8 mouse cellular contexts compared by ENCODE assay signal in genomic region chr10:80960551-80961508, GRCm38 (mm10). TPM values are rescaled to one million over a fixed set of nuclear protein-coding genes. Genes with fewer than 3 reads are reported as not detected.
A peak's percentile ranks its signal among the peaks of the same experiment; 100 is the strongest.
DNase-seq lines count a peak whose midpoint lies in the region; ATAC-seq and TF ChIP-seq lines count a peak whose summit lies in the region.

No protein-coding gene starts in this region.

- no peaks in the 10 kb centered on the region for H3K36me3 ChIP-seq in midbrain, embryonic 10.5 days
- H3K36me3 ChIP-seq in midbrain, embryonic 16.5 days (ENCODE audit: control insufficient read depth, insufficient read depth, low read length), result no peaks in the 10 kb centered on the region
- H3K36me3 ChIP-seq in heart, embryonic 12.5 days, result no peaks in the 10 kb centered on the region
- no peaks in the 10 kb centered on the region for H3K36me3 ChIP-seq in limb, embryonic 10.5 days
- H3K36me3 ChIP-seq in midbrain, postnatal 0 days (ENCODE audit: insufficient read depth, low read length), result no peaks in the 10 kb centered on the region

- H3K4me3 ChIP-seq in midbrain, embryonic 10.5 days, result peak overlapping the region; percentile 18
- no peak overlapping the region for H3K4me3 ChIP-seq in midbrain, embryonic 16.5 days (ENCODE audit: low read depth, low read length)
- no peak overlapping the region for H3K4me3 ChIP-seq in bone marrow macrophage, adult 2 months (ENCODE audit: insufficient read depth, low read length)
- no peak overlapping the region for H3K4me3 ChIP-seq in heart, embryonic 12.5 days
- peak overlapping the region; percentile 18 for H3K4me3 ChIP-seq in limb, embryonic 10.5 days
- H3K4me3 ChIP-seq in midbrain, postnatal 0 days (ENCODE audit: low read depth, low read length), result no peak overlapping the region

- H3K27ac ChIP-seq in midbrain, embryonic 10.5 days (replicated peaks), result peak overlapping the region; percentile 72
- H3K27ac ChIP-seq in midbrain, embryonic 16.5 days (ENCODE audit: low read length), result no peak overlapping the region
- H3K27ac ChIP-seq in bone marrow macrophage, adult 2 months (ENCODE audit: insufficient read depth, low read depth, low read length), result no peak overlapping the region
- H3K27ac ChIP-seq in heart, embryonic 12.5 days (ENCODE audit: poor library complexity, severe bottlenecking), result peak overlapping the region; percentile 85
- peak overlapping the region; percentile 76 for H3K27ac ChIP-seq in limb, embryonic 10.5 days
- no peak overlapping the region for H3K27ac ChIP-seq in midbrain, postnatal 0 days (ENCODE audit: low read depth, low read length)

- peak; percentile 58 for DNase-seq in midbrain, embryonic 10.5 days (ENCODE audit: low spot score)
- peak; percentile 69 for DNase-seq in limb, embryonic 10.5 days (ENCODE audit: low spot score)
- no peak for DNase-seq in midbrain, postnatal 0 days (ENCODE audit: low spot score)
- no peak for DNase-seq in frontal cortex, postnatal 14 days (ENCODE audit: low spot score in 2 of 2)
- no peak for DNase-seq in cerebellum, postnatal 25 days

- no peak for ATAC-seq in midbrain, embryonic 16.5 days
- peak; percentile 44 for ATAC-seq in heart, embryonic 12.5 days (ENCODE audit: insufficient number of reproducible peaks, low FRiP score)
- ATAC-seq in midbrain, postnatal 0 days (ENCODE audit: low FRiP score), result no peak

- H3K4me1 ChIP-seq in midbrain, embryonic 10.5 days, result peaks cover 46% of the 10 kb centered on the region
- no peaks in the 10 kb centered on the region for H3K4me1 ChIP-seq in midbrain, embryonic 16.5 days (ENCODE audit: control insufficient read depth, insufficient read depth, low read length)
- H3K4me1 ChIP-seq in bone marrow macrophage, adult 2 months (ENCODE audit: control insufficient read depth, insufficient read depth, low read length), result peaks cover 36% of the 10 kb centered on the region
- H3K4me1 ChIP-seq in heart, embryonic 12.5 days (replicated peaks), result peaks cover 50% of the 10 kb centered on the region
- H3K4me1 ChIP-seq in limb, embryonic 10.5 days, result peaks cover 39% of the 10 kb centered on the region
- no peaks in the 10 kb centered on the region for H3K4me1 ChIP-seq in midbrain, postnatal 0 days (ENCODE audit: insufficient read depth, low read length)

- H3K9me3 ChIP-seq in midbrain, embryonic 10.5 days (replicated peaks), result no peaks in the 10 kb centered on the region
- no peaks in the 10 kb centered on the region for H3K9me3 ChIP-seq in midbrain, embryonic 16.5 days (replicated peaks; ENCODE audit: control insufficient read depth, low read length, poor library complexity, severe bottlenecking)
- no peaks in the 10 kb centered on the region for H3K9me3 ChIP-seq in heart, embryonic 12.5 days (replicated peaks)
- H3K9me3 ChIP-seq in limb, embryonic 10.5 days (replicated peaks), result no peaks in the 10 kb centered on the region
- H3K9me3 ChIP-seq in midbrain, postnatal 0 days (ENCODE audit: low read length), result no peaks in the 10 kb centered on the region

- no peaks in the 10 kb centered on the region for H3K27me3 ChIP-seq in midbrain, embryonic 10.5 days (ENCODE audit: low read depth, poor library complexity, severe bottlenecking)
- H3K27me3 ChIP-seq in midbrain, embryonic 16.5 days (ENCODE audit: control insufficient read depth, insufficient read depth, low read depth, low read length), result no peaks in the 10 kb centered on the region
- H3K27me3 ChIP-seq in heart, embryonic 12.5 days (replicated peaks), result no peaks in the 10 kb centered on the region
- no peaks in the 10 kb centered on the region for H3K27me3 ChIP-seq in limb, embryonic 10.5 days (ENCODE audit: low read depth, poor library complexity, severe bottlenecking)
- H3K27me3 ChIP-seq in midbrain, postnatal 0 days (ENCODE audit: insufficient read depth, low read length), result no peaks in the 10 kb centered on the region

- peak; percentile 74 for TF ChIP-seq CTCF in bone marrow macrophage, adult 2 months (IDR thresholded peaks at IDR 0.05; ENCODE audit: low read depth, low read length)
- TF ChIP-seq CTCF in midbrain, postnatal 0 days (IDR thresholded peaks at IDR 0.05), result peak; percentile 55

- TF ChIP-seq POLR2A in bone marrow macrophage, adult 2 months (IDR thresholded peaks at IDR 0.05; ENCODE audit: borderline replicate concordance, low read depth, low read length), result no peak

- WGBS in midbrain, embryonic 10.5 days, result 12% methylated on average over 16 of the region's 16 CpGs
- WGBS in midbrain, embryonic 16.5 days, result 17% methylated on average over 12 of the region's 16 CpGs
- 13% methylated on average over 16 of the region's 16 CpGs for WGBS in heart, embryonic 12.5 days
- 13% methylated on average over 16 of the region's 16 CpGs for WGBS in limb, embryonic 10.5 days
- WGBS in midbrain, postnatal 0 days, result 15% methylated on average over 16 of the region's 16 CpGs

- H3K4me2 ChIP-seq in midbrain, embryonic 16.5 days (ENCODE audit: low read length), result no peak overlapping the region
- peak overlapping the region; percentile 37 for H3K4me2 ChIP-seq in heart, embryonic 12.5 days
- H3K4me2 ChIP-seq in midbrain, postnatal 0 days (ENCODE audit: low read depth, low read length, poor library complexity, severe bottlenecking), result no peak overlapping the region

- no peak overlapping the region for H3K9ac ChIP-seq in midbrain, embryonic 16.5 days (ENCODE audit: low read depth, low read length)
- peak overlapping the region; percentile 9; the same call in 1 of the 2 replicates for H3K9ac ChIP-seq in heart, embryonic 12.5 days
- no peak overlapping the region for H3K9ac ChIP-seq in midbrain, postnatal 0 days (replicated peaks; ENCODE audit: low read length, poor library complexity, severe bottlenecking)

RNA-seq across cellular contexts. Expression of gene Gadd45b, which starts 31.0 kb away (rescaled TPM):
- polyA plus RNA-seq in midbrain, embryonic 10.5 days (2016; fragmentation: Nextera tagmentation; extraction: Ambion mirVana), result 6.1 and 9.2 TPM in 2 replicates
- polyA plus RNA-seq in midbrain, embryonic 16.5 days (2015; fragmentation: Nextera tagmentation; extraction: Ambion mirVana), result 6.4 and 7.1 TPM in 2 replicates
- polyA plus RNA-seq in bone marrow macrophage, adult 2 months (2012; ENCODE audit: insufficient read depth, insufficient read length, missing spikeins), result 15.8 and 20.9 TPM in 2 replicates
- polyA plus RNA-seq in heart, embryonic 12.5 days (2016; fragmentation: Nextera tagmentation; extraction: Ambion mirVana), result 27.8 and 29.9 TPM in 2 replicates
- polyA plus RNA-seq in limb, embryonic 10.5 days (2016; fragmentation: Nextera tagmentation; extraction: Ambion mirVana), result 4.5 and 9.8 TPM in 2 replicates
- 3.5 and 7.3 TPM in 2 replicates for total RNA-seq in midbrain, postnatal 0 days (2014; rRNA removed)
- polyA plus RNA-seq in midbrain, postnatal 0 days (2015; fragmentation: Nextera tagmentation; extraction: Ambion mirVana), result 5.0 and 6.4 TPM in 2 replicates

RNA-seq across cellular contexts. Expression of gene Lmnb2, which starts 42.8 kb away (rescaled TPM):
- polyA plus RNA-seq in midbrain, embryonic 10.5 days (2016; fragmentation: Nextera tagmentation; extraction: Ambion mirVana), result 77.9 and 84.7 TPM in 2 replicates
- 40.4 and 45.5 TPM in 2 replicates for polyA plus RNA-seq in midbrain, embryonic 16.5 days (2015; fragmentation: Nextera tagmentation; extraction: Ambion mirVana)
- 18.9 and 19.5 TPM in 2 replicates for polyA plus RNA-seq in bone marrow macrophage, adult 2 months (2012; ENCODE audit: insufficient read depth, insufficient read length, missing spikeins)
- polyA plus RNA-seq in heart, embryonic 12.5 days (2016; fragmentation: Nextera tagmentation; extraction: Ambion mirVana), result 34.3 and 35.3 TPM in 2 replicates
- polyA plus RNA-seq in limb, embryonic 10.5 days (2016; fragmentation: Nextera tagmentation; extraction: Ambion mirVana), result 85.0 and 85.4 TPM in 2 replicates
- total RNA-seq in midbrain, postnatal 0 days (2014; rRNA removed), result 40.2 and 47.3 TPM in 2 replicates
- 22.6 and 22.7 TPM in 2 replicates for polyA plus RNA-seq in midbrain, postnatal 0 days (2015; fragmentation: Nextera tagmentation; extraction: Ambion mirVana)

RNA-seq across cellular contexts. Expression of gene Gng7, which starts 53.9 kb away (rescaled TPM):
- polyA plus RNA-seq in midbrain, embryonic 10.5 days (2016; fragmentation: Nextera tagmentation; extraction: Ambion mirVana), result 6.0 and 8.4 TPM in 2 replicates
- polyA plus RNA-seq in midbrain, embryonic 16.5 days (2015; fragmentation: Nextera tagmentation; extraction: Ambion mirVana), result 21.5 and 25.6 TPM in 2 replicates
- 3.5 and 4.6 TPM in 2 replicates for polyA plus RNA-seq in bone marrow macrophage, adult 2 months (2012; ENCODE audit: insufficient read depth, insufficient read length, missing spikeins)
- polyA plus RNA-seq in heart, embryonic 12.5 days (2016; fragmentation: Nextera tagmentation; extraction: Ambion mirVana), result 1.5 and 1.7 TPM in 2 replicates
- polyA plus RNA-seq in limb, embryonic 10.5 days (2016; fragmentation: Nextera tagmentation; extraction: Ambion mirVana), result 4.3 and 4.5 TPM in 2 replicates
- total RNA-seq in midbrain, postnatal 0 days (2014; rRNA removed), result 27.6 and 40.7 TPM in 2 replicates
- polyA plus RNA-seq in midbrain, postnatal 0 days (2015; fragmentation: Nextera tagmentation; extraction: Ambion mirVana), result 29.5 and 29.9 TPM in 2 replicates

Comparison
In these comparisons a context has a peak if more than half of its experiments do, and no peak if none do; other contexts are left out.
1. DNase-seq: peak in midbrain, embryonic 10.5 days (single experiment) and limb, embryonic 10.5 days (single experiment); none in midbrain, postnatal 0 days (single experiment), frontal cortex, postnatal 14 days (0 of 2) and cerebellum, postnatal 25 days (0 of 2).
2. H3K27ac ChIP-seq: peak in midbrain, embryonic 10.5 days (single experiment), heart, embryonic 12.5 days (single experiment) and limb, embryonic 10.5 days (single experiment); none in midbrain, embryonic 16.5 days (single experiment), bone marrow macrophage, adult 2 months (single experiment) and midbrain, postnatal 0 days (single experiment).
3. H3K4me3 ChIP-seq: peak in midbrain, embryonic 10.5 days (single experiment) and limb, embryonic 10.5 days (single experiment); none in midbrain, embryonic 16.5 days (single experiment), bone marrow macrophage, adult 2 months (single experiment), heart, embryonic 12.5 days (single experiment) and midbrain, postnatal 0 days (single experiment).